Mouse (Mus musculus) thymus, postnatal 14 days (tissue): ENCODE results near the gene 2010111I01Rik.

Experiments
- DNase-seq: peaks from one replicate; pipeline ENCODE4 v3.0.0; 2021

2010111I01Rik gene

GRCm38 (mm10) chr13:63247041-63247440, 282.3 kb downstream of the 2010111I01Rik start:
- DNase-seq: no peak

GRCm38 (mm10) chr13:63247631-63248030, 282.9 kb downstream of the 2010111I01Rik start:
- no peak for DNase-seq

GRCm38 (mm10) chr13:63248318-63248717, 283.6 kb downstream of the 2010111I01Rik start:
- no peak for DNase-seq

GRCm38 (mm10) chr13:63249171-63249570, 284.5 kb downstream of the 2010111I01Rik start:
- DNase-seq: no peak

- DNase-seq: peak; percentile 56
Measured at GRCm38 (mm10) chr13:63249741-63250431, 285.2 kb downstream of the 2010111I01Rik start.

- no peak for DNase-seq
Measured at GRCm38 (mm10) chr13:63250441-63250980, 285.8 kb downstream of the 2010111I01Rik start.

- DNase-seq: no peak
Measured at GRCm38 (mm10) chr13:63251118-63251889, 286.6 kb downstream of the 2010111I01Rik start.

GRCm38 (mm10) chr13:63252295-63253010, 287.8 kb downstream of the 2010111I01Rik start:
- no peak for DNase-seq

- DNase-seq: no peak
Measured at GRCm38 (mm10) chr13:63253147-63253546, 288.5 kb downstream of the 2010111I01Rik start.

GRCm38 (mm10) chr13:63253886-63254636, 289.4 kb downstream of the 2010111I01Rik start:
- DNase-seq: no peak

GRCm38 (mm10) chr13:63255519-63256011, 290.9 kb downstream of the 2010111I01Rik start:
- no peak for DNase-seq

GRCm38 (mm10) chr13:63256146-63256545, 291.5 kb downstream of the 2010111I01Rik start:
- no peak for DNase-seq

GRCm38 (mm10) chr13:63256807-63257206, 292.1 kb downstream of the 2010111I01Rik start:
- DNase-seq: no peak

- DNase-seq: no peak
Measured at GRCm38 (mm10) chr13:63258167-63258582, 293.5 kb downstream of the 2010111I01Rik start.

- DNase-seq: no peak
Measured at GRCm38 (mm10) chr13:63258671-63259070, 294.0 kb downstream of the 2010111I01Rik start.

- no peak for DNase-seq
Measured at GRCm38 (mm10) chr13:63260133-63260532, 295.4 kb downstream of the 2010111I01Rik start.

- peak; percentile 75 for DNase-seq
Measured at GRCm38 (mm10) chr13:63260753-63261631, 296.3 kb downstream of the 2010111I01Rik start.

GRCm38 (mm10) chr13:63261676-63262075, 297.0 kb downstream of the 2010111I01Rik start:
- peak; percentile 56 for DNase-seq

GRCm38 (mm10) chr13:63262168-63262957, 297.7 kb downstream of the 2010111I01Rik start:
- no peak for DNase-seq

- no peak for DNase-seq
Measured at GRCm38 (mm10) chr13:63268371-63268770, 303.7 kb downstream of the 2010111I01Rik start.
